Mouse (Mus musculus) megakaryocyte, embryonic 14.5 days (primary cell): ENCODE data around the gene Adap1.

Source experiments
- FLI1 ChIP-seq: IDR thresholded peaks from 2 replicates; pipeline ENCODE4 v1.6.1; 2012; ENCODE audit warnings: low read length, inconsistent platforms, mixed read lengths
- GATA1 ChIP-seq: IDR thresholded peaks from 3 replicates; pipeline ENCODE4 v1.6.1; 2012; ENCODE audit warnings: mixed read lengths, low read length, inconsistent platforms, borderline replicate concordance

- TF ChIP-seq GATA1 = no peak
- no peak for TF ChIP-seq FLI1
Observed at GRCm38 (mm10) chr5:139349713-139350112, 24.3 kb upstream of the Adap1 start.
